Mouse (Mus musculus) left cerebral cortex, postnatal 14 days (tissue): Measurements from ENCODE around the gene Slc1a4. TPM values are rescaled to one million over a fixed set of nuclear protein-coding genes. Genes with fewer than 3 reads are reported as not detected.

Experiments
- DNase-seq, 2 experiments: peaks; one replicate each; pipeline ENCODE4 v3.0.0; 2021 to 2022; ENCODE audit warnings: low spot score in 2 of 2, mixed read lengths in 1 of 2
- intact Hi-C: fragments of 180-260 bp; cut with DNase I; formaldehyde crosslinking; loops from one replicate; pipeline ENCODE4 v1.15.1; 2025
- long read RNA-seq, 2 experiments: library from polyadenylated mRNA; stranded (forward); transcript quantifications; one replicate each; pipeline ENCODE4 v2.0.0; 2021
- total RNA-seq, 2 experiments: library from RNA; stranded (reverse); gene quantifications; 2 replicates each; pipeline ENCODE4 v1.2.3; 2021

Slc1a4 gene
- total RNA-seq = 10 to 100 TPM; 46.4 to 49.0 TPM
- long read RNA-seq, experiment 1, transcript Slc1a4-202 (8 exons, 3,926 nt) = major isoform, 47 of 59 reads
- long read RNA-seq, experiment 1, partial matches to known transcripts = 10 of 59 reads
- long read RNA-seq, experiment 1, other reads (novel, unspliced or antisense) = 2 of 59 reads
- long read RNA-seq, experiment 2, transcript Slc1a4-202 (8 exons, 3,926 nt) = major isoform, 45 of 54 reads
- long read RNA-seq, experiment 2, partial matches to known transcripts = 5 of 54 reads
- long read RNA-seq, experiment 2, other reads (novel, unspliced or antisense) = 4 of 54 reads

- DNase-seq = peak; percentile 94 to 97
- intact Hi-C loops = loop anchor here (5.0 kb wide), 2 partner anchors 64 to 71 kb away; no protein-coding TSS in a partner anchor
Measured at GRCm38 (mm10) chr11:20332561-20333514, at the start of gene Slc1a4. TSS of gene Slc1a4 (minus strand) at chr11:20332713.

GRCm38 (mm10) chr11:20380106-20380505, 47.6 kb upstream of the Slc1a4 start:
- intact Hi-C loops = no loop called here
- DNase-seq = peak in 1 of 2 experiments; percentile 18

GRCm38 (mm10) chr11:20376642-20377041, 44.1 kb upstream of the Slc1a4 start:
- no peak for DNase-seq
- intact Hi-C loops = no loop called here

- DNase-seq = peak; percentile 16 to 25
- intact Hi-C loops = no loop called here
Measured at GRCm38 (mm10) chr11:20372616-20373211, 40.2 kb upstream of the Slc1a4 start.

- intact Hi-C loops = no loop called here
- no peak for DNase-seq
Measured at GRCm38 (mm10) chr11:20370486-20370885, 38.0 kb upstream of the Slc1a4 start.

GRCm38 (mm10) chr11:20366456-20366855, 33.9 kb upstream of the Slc1a4 start:
- intact Hi-C loops = no loop called here
- no peak for DNase-seq

- intact Hi-C loops = no loop called here
- DNase-seq = no peak
Measured at GRCm38 (mm10) chr11:20361354-20361753, 28.8 kb upstream of the Slc1a4 start.

- DNase-seq = no peak
Measured at GRCm38 (mm10) chr11:20357684-20358447, 25.4 kb upstream of the Slc1a4 start.

GRCm38 (mm10) chr11:20348466-20348865, 16.0 kb upstream of the Slc1a4 start:
- intact Hi-C loops = no loop called here
- DNase-seq = no peak

More at GRCm38 (mm10) chr11:20357684-20358447, 25.4 kb upstream of the Slc1a4 start:
- intact Hi-C loops = no loop called here

- DNase-seq = peak; percentile 71 to 77
- intact Hi-C loops = no loop called here
Measured at GRCm38 (mm10) chr11:20347548-20347947, 15.0 kb upstream of the Slc1a4 start.

- no peak for DNase-seq
- intact Hi-C loops = no loop called here
Measured at GRCm38 (mm10) chr11:20346369-20346768, 13.9 kb upstream of the Slc1a4 start.

GRCm38 (mm10) chr11:20343952-20344351, 11.4 kb upstream of the Slc1a4 start:
- intact Hi-C loops = no loop called here
- DNase-seq = no peak

GRCm38 (mm10) chr11:20341598-20341997, 9.1 kb upstream of the Slc1a4 start:
- intact Hi-C loops = no loop called here
- no peak for DNase-seq

GRCm38 (mm10) chr11:20338703-20339102, 6.2 kb upstream of the Slc1a4 start:
- DNase-seq = no peak
- intact Hi-C loops = no loop called here

GRCm38 (mm10) chr11:20334301-20334700, 1.8 kb upstream of the Slc1a4 start:
- DNase-seq = no peak
- intact Hi-C loops = loop anchor here (5.0 kb wide), 2 partner anchors 63 to 72 kb away; no protein-coding TSS in a partner anchor

- intact Hi-C loops = loop anchor here (5.0 kb wide), 2 partner anchors 65 to 70 kb away; no protein-coding TSS in a partner anchor
- peak; percentile 33 to 58 for DNase-seq
Measured at GRCm38 (mm10) chr11:20331690-20332537, 599 bp downstream of the Slc1a4 start.

GRCm38 (mm10) chr11:20331027-20331689, 1.4 kb downstream of the Slc1a4 start:
- intact Hi-C loops = loop anchor here (5.0 kb wide), 2 partner anchors 66 to 69 kb away; no protein-coding TSS in a partner anchor

More at GRCm38 (mm10) chr11:20331027-20331689, 1.4 kb downstream of the Slc1a4 start:
- DNase-seq = no peak
